Mouse (Mus musculus): Measurements from ENCODE around the gene Hipk3. TPM values are rescaled to one million over a fixed set of nuclear protein-coding genes. Genes with fewer than 3 reads are reported as not detected.
A peak's percentile ranks its signal among the peaks of the same experiment; 100 is the strongest.

Gene Hipk3
- total and polyA plus RNA-seq, 2 experiments from 2014 or later = 5.8 to 43.7 TPM

GRCm38 (mm10) chr2:104383589-104383988, 110.7 kb downstream of the Hipk3 start:
- 93% methylated on average over 4 of the region's 4 CpGs for WGBS
- Histone ChIP-seq H3K36me3 (ENCODE audit: insufficient read depth, low read length) (no peaks in the 10 kb centered on the region), H3K4me1 (ENCODE audit: insufficient read depth, low read length) (0 out of 2 replicates have a peak, but pooled peaks cover 8% of the 10 kb centered on the region), H3K4me3 (ENCODE audit: low read depth, low read length) (no peak overlapping the region), H3K9ac (replicated peaks; ENCODE audit: low read length, poor library complexity, severe bottlenecking) (no peak overlapping the region), H3K27me3 (ENCODE audit: insufficient read depth, low read length) (no peaks in the 10 kb centered on the region), H3K4me2 (ENCODE audit: low read depth, low read length, poor library complexity, severe bottlenecking) (no peak overlapping the region), H3K27ac (ENCODE audit: low read depth, low read length) (no peak overlapping the region), H3K9me3 (ENCODE audit: low read length) (no peaks in the 10 kb centered on the region)
- TF ChIP-seq CTCF (IDR thresholded peaks at IDR 0.05) = no peak
- DNase-seq (ENCODE audit: low spot score) = no peak
- ATAC-seq (ENCODE audit: low FRiP score) = no peak

DNA sequence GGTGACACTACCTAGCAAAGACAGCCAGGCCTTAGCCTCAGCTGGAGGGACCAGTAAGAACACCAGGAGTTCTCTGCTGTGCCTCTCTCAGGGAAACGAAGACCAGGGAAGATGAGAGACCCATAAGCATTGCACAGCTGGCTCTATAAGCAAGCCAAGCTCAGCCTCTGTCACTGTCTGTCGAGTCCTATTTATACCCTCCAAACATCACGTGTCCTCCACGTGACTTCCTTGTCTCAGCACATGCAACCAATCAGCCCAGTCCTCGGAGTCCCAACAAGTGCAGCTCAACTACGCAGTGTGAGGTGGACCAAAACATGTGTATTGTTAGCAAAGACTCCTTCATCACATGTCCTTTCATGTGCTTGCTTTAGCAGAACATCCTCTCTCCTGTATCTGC, 111.4 kb downstream of the Hipk3 start:
- no peak for ATAC-seq (ENCODE audit: low FRiP score)
- TF ChIP-seq CTCF (IDR thresholded peaks at IDR 0.05) = no peak
- Histone ChIP-seq H3K4me3 (ENCODE audit: low read depth, low read length) (no peak overlapping the region), H3K9ac (replicated peaks; ENCODE audit: low read length, poor library complexity, severe bottlenecking) (no peak overlapping the region), H3K9me3 (ENCODE audit: low read length) (no peaks in the 10 kb centered on the region), H3K27ac (ENCODE audit: low read depth, low read length) (no peak overlapping the region), H3K27me3 (ENCODE audit: insufficient read depth, low read length) (no peaks in the 10 kb centered on the region), H3K4me1 (ENCODE audit: insufficient read depth, low read length) (0 out of 2 replicates have a peak, but pooled peaks cover 8% of the 10 kb centered on the region), H3K36me3 (ENCODE audit: insufficient read depth, low read length) (no peaks in the 10 kb centered on the region), H3K4me2 (ENCODE audit: low read depth, low read length, poor library complexity, severe bottlenecking) (no peak overlapping the region)
- WGBS = 88% methylated on average over 6 of the region's 6 CpGs
- no peak for DNase-seq (ENCODE audit: low spot score)

DNA sequence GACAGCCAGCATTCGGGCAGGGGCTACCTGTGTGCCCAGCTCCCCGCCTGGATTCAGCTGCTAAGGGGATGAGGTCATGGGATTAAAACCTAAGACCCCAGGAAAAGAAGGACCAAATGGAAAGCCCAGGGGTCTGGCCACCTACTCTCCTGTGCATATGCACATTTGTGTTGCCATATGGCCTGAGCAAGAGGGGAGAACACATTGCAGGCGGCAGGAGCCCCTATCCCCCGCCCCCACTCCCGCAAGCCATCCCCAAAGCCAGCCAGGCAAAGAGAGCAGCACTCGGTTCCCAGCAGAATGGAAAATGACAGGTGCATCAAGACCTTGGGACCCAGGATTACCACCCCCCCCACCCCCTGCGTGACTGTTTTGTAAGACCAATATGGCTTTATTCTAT, 114.9 kb downstream of the Hipk3 start:
- no peaks in the 10 kb centered on the region for H3K36me3 ChIP-seq (ENCODE audit: insufficient read depth, low read length)

DNA sequence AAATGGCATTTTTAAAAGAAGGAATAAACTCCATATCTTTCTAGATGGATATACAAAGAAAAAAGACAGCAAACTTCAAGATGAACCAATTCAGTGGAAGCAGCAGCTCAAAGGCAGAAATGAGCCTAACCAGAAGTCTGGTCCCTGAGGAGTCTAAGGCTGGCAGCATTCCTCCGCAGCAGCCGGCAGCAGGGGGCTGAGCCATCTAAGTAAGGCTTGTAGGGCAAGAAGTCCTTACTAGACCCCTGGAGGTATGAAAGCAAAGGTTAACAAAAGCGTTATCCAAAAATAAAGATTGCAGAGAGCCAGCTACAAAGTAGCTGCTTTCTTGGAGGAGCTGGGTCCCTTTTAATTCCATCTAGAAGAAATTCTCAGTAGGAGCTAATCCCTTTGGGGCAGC, 115.5 kb downstream of the Hipk3 start:
- ATAC-seq (ENCODE audit: low FRiP score) (no peak), DNase-seq (ENCODE audit: low spot score) (no peak)
- Histone ChIP-seq H3K36me3 (ENCODE audit: insufficient read depth, low read length) (no peaks in the 10 kb centered on the region), H3K4me3 (ENCODE audit: low read depth, low read length) (no peak overlapping the region), H3K4me1 (ENCODE audit: insufficient read depth, low read length) (0 out of 2 replicates have a peak, but pooled peaks cover 8% of the 10 kb centered on the region), H3K27ac (ENCODE audit: low read depth, low read length) (no peak overlapping the region), H3K9me3 (ENCODE audit: low read length) (no peaks in the 10 kb centered on the region), H3K27me3 (ENCODE audit: insufficient read depth, low read length) (no peaks in the 10 kb centered on the region), H3K9ac (replicated peaks; ENCODE audit: low read length, poor library complexity, severe bottlenecking) (no peak overlapping the region), H3K4me2 (ENCODE audit: low read depth, low read length, poor library complexity, severe bottlenecking) (no peak overlapping the region)
- TF ChIP-seq CTCF (IDR thresholded peaks at IDR 0.05) = no peak
- WGBS = 9% methylated on average over 3 of the region's 3 CpGs

More for the DNA sequence above, 114.9 kb downstream of the Hipk3 start:
- DNase-seq (ENCODE audit: low spot score) = peak; percentile 25
- Histone ChIP-seq H3K27me3 (ENCODE audit: insufficient read depth, low read length) (no peaks in the 10 kb centered on the region), H3K27ac (ENCODE audit: low read depth, low read length) (peak overlapping the region; percentile 26; the same call in 1 of the 2 replicates), H3K9me3 (ENCODE audit: low read length) (no peaks in the 10 kb centered on the region), H3K9ac (replicated peaks; ENCODE audit: low read length, poor library complexity, severe bottlenecking) (no peak overlapping the region), H3K4me1 (ENCODE audit: insufficient read depth, low read length) (0 out of 2 replicates have a peak, but pooled peaks cover 8% of the 10 kb centered on the region), H3K4me2 (ENCODE audit: low read depth, low read length, poor library complexity, severe bottlenecking) (no peak overlapping the region), H3K4me3 (ENCODE audit: low read depth, low read length) (no peak overlapping the region)
- TF ChIP-seq CTCF (IDR thresholded peaks at IDR 0.05) = no peak
- ATAC-seq (ENCODE audit: low FRiP score) = no peak
- WGBS = 21% methylated on average over 7 of the region's 7 CpGs

- Histone ChIP-seq H3K4me3 (ENCODE audit: low read depth, low read length) (no peak overlapping the region), H3K9me3 (ENCODE audit: low read length) (no peaks in the 10 kb centered on the region), H3K36me3 (ENCODE audit: insufficient read depth, low read length) (no peaks in the 10 kb centered on the region), H3K27me3 (ENCODE audit: insufficient read depth, low read length) (no peaks in the 10 kb centered on the region), H3K4me2 (ENCODE audit: low read depth, low read length, poor library complexity, severe bottlenecking) (no peak overlapping the region), H3K4me1 (ENCODE audit: insufficient read depth, low read length) (0 out of 2 replicates have a peak, but pooled peaks cover 8% of the 10 kb centered on the region), H3K27ac (ENCODE audit: low read depth, low read length) (no peak overlapping the region), H3K9ac (replicated peaks; ENCODE audit: low read length, poor library complexity, severe bottlenecking) (no peak overlapping the region)
- ATAC-seq (ENCODE audit: low FRiP score) (peak; percentile 63; the same call in 1 of the 2 replicates), DNase-seq (ENCODE audit: low spot score) (no peak)
- peak; percentile 30 for TF ChIP-seq CTCF (IDR thresholded peaks at IDR 0.05)
- 92% methylated on average over 2 of the region's 2 CpGs for WGBS
Observed at GRCm38 (mm10) chr2:104377990-104378389, 116.3 kb downstream of the Hipk3 start.

MicroRNAs within 50 kb of the gene (microRNA counts, 519-probe panel; counts per million panel counts)
- 528 counts per million, percentile 58 among the panel's probes with 10 or more counts for microRNA mmu-miR-1902

Small RNA genes lying within 50 kb of the gene (microRNA-seq; reads per million reads assigned to microRNA genes)
- not detected for gene Mir1902 (ENCODE audit: borderline number of aligned reads)

Other genes starting within 250 kb of the Hipk3 start
- gene D430041D05Rik, start 83.4 kb downstream of the Hipk3 start, total RNA-seq (2014; rRNA removed) = 47.6 and 48.0 TPM in 2 replicates
- 6.6 and 7.9 TPM in 2 replicates for gene D430041D05Rik, start 83.4 kb downstream of the Hipk3 start, polyA plus RNA-seq (2015; fragmentation: Nextera tagmentation; extraction: Ambion mirVana)
- 19.1 and 30.3 TPM in 2 replicates for gene Cstf3, start 96.1 kb upstream of the Hipk3 start, total RNA-seq (2014; rRNA removed)
- gene Cstf3, start 96.1 kb upstream of the Hipk3 start, polyA plus RNA-seq (2015; fragmentation: Nextera tagmentation; extraction: Ambion mirVana) = 58.9 and 72.0 TPM in 2 replicates
- gene Tcp11l1, start 217.7 kb upstream of the Hipk3 start, total RNA-seq (2014; rRNA removed) = 27.8 and 28.2 TPM in 2 replicates
- gene Tcp11l1, start 217.7 kb upstream of the Hipk3 start, polyA plus RNA-seq (2015; fragmentation: Nextera tagmentation; extraction: Ambion mirVana) = 51.6 and 58.8 TPM in 2 replicates
- gene Pin1rt1, start 221.9 kb upstream of the Hipk3 start, total RNA-seq (2014; rRNA removed) = not detected in 2 replicates
- gene Pin1rt1, start 221.9 kb upstream of the Hipk3 start, polyA plus RNA-seq (2015; fragmentation: Nextera tagmentation; extraction: Ambion mirVana) = not detected in 2 replicates
- 1.9 and 2.3 TPM in 2 replicates for gene Depdc7, start 248.4 kb upstream of the Hipk3 start, total RNA-seq (2014; rRNA removed)
- gene Depdc7, start 248.4 kb upstream of the Hipk3 start, polyA plus RNA-seq (2015; fragmentation: Nextera tagmentation; extraction: Ambion mirVana) = 0.90 and 1.5 TPM in 2 replicates

Data from midbrain, postnatal 0 days (tissue).